Mouse (Mus musculus): ENCODE data around the gene Ndufa11.
A peak's percentile ranks its signal among the peaks of the same experiment; 100 is the strongest.

The Ndufa11 gene

GRCm38 (mm10) chr17:56717363-56718058, at the start of gene Ndufa11, which contains the start of gene Vmac:
TSS of gene Ndufa11 (plus strand) at chr17:56717767.
TSS of gene Vmac (minus strand) at chr17:56718022.
- DNase-seq: peak; percentile 91

DNA sequence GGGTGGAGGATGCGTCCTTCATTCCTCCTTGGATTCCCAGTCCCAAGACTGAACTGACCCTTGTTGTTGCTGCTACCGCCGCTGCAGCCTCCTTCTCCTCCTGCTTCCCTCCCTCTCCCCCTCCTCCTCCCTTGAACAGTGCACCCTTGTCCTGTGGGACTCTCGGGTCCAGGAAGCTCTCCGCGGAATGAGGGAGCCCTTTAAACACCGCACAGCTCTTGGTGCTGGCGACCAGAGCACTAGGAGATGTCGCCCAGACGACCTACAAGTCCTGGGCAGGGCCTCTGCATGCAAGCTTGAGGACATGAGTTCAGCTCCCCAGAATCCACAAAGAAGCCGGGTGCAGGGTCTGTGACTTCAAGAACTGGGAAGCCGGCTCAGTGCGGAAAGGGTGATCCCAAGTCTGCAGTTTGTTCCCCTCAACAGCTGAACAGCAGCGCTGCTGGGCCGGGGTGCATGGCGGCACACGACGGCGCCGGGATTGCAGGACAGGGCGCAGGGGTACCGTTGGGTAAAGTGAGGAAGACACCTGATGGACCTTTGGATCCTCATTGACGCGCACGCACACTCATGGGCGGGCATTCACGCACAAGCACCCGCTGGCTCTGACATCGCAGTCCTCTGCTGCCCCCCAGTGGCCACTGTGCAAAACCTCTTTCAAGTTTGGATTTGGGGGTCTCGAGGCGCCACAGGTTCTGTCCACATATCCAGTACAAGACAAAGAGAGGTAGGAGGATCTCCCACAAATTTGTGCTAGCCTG, 49.0 kb upstream of the Ndufa11 start:
- peak; percentile 88 for DNase-seq

DNA sequence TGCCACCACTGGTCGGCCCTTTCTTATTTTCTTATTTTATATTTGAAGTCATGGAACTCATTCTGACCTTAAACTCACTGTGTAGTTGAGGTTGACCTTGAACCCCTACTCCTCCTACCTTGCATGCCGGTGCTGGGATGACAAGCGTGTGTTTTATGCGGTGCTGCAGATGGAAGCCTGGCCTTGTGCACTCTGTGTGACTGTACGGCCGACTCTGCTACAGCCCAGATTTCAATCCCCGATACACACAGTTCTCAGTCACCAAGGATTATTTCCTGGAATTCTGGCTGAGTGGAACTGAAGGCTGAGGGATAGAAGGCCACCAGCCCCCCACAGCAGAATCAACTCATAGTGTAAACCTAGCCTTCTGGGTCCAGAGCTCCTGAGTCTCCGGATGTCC, 47.8 kb upstream of the Ndufa11 start:
- DNase-seq: no peak

GRCm38 (mm10) chr17:56672941-56673646, 44.5 kb upstream of the Ndufa11 start, which contains the start of gene Ranbp3:
TSS of gene Ranbp3 (plus strand) at chr17:56673294.
- DNase-seq: peak; percentile 99

- peak; percentile 56 for DNase-seq
Observed at GRCm38 (mm10) chr17:56673647-56674416, 43.7 kb upstream of the Ndufa11 start.

DNA sequence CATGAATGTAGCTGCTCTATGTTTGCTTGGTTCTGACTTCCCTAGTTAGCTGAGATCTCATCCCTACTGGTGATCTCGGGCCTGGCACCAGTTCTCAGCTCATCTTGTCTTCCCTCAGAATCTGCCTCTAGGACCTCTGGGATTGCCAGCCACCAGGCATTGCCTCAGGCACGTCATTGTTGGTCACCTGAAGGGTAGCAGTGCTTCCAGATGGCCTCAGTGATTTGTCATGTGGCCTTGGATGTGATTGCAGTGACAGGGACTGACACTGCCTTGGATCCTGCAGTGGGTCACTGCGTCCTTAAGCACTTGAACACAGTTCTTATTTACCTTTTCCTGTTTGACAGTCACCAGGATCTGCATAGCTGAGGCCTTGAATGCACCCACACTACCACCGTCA, 35.8 kb upstream of the Ndufa11 start:
- DNase-seq: no peak

GRCm38 (mm10) chr17:56682880-56683279, 34.7 kb upstream of the Ndufa11 start:
- DNase-seq: no peak

- no peak for DNase-seq
Observed at GRCm38 (mm10) chr17:56683546-56684140, 33.9 kb upstream of the Ndufa11 start.

- no peak for DNase-seq
Observed at GRCm38 (mm10) chr17:56684649-56685048, 32.9 kb upstream of the Ndufa11 start.

DNA sequence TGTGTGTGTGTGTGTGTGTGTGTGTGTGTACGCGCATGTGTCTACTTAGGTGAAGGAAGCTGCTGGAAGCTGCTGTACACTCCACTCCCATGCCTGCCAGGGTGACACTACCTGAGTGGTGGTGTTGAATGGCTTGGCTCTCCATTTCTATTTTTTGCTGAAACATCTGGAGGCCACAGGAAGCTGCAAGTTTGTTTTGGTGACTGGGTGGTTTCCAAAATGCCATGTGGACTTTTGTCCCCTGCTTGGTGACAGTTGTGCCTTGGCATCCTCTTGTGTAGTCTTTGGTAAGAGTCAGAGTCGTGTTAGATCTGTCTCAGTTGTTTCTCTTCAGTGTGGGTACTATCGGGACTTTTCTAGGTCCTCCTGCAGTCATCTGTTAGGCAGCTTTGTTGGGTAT, 30.8 kb upstream of the Ndufa11 start:
- no peak for DNase-seq

DNA sequence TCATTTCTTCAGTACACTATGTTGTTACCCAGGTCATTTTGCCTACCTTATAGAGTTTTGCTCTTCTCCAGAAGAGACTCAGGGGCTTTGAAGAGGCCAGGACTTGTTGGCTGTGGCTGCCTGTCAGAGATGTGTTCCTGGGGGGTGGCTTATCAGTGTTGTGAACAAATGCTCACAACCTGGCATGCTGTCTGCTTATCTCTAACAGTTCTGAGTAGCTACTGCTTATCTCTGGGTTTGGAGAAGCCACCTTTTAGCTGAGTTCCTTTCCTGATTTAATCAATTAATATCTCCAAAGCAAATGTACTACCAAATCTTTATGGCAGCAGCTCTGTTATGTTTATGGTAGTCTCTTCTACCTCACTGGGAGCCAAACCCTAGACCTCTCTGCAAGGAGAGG, 29.5 kb upstream of the Ndufa11 start:
- DNase-seq: no peak

DNA sequence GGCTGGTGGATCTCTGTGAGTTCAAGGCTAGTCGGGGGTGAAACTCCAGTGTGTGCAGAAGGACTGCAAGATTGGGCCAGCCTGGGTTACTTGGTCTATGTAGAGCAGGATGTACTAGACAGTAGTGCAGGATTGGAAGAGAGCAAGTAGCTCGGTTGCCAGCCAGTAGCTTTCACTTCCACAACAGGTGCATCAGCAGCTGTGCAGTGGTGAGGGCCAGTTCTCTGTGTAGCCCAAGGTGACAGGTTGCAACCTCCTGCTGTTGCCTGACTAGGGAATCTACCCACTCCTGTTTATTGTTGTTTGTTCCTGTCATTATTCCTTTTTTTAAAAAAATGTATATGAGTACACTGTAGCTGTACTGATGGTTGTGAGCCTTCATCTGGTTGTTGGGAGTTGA, 28.9 kb upstream of the Ndufa11 start:
- DNase-seq: no peak

- no peak for DNase-seq
Observed at GRCm38 (mm10) chr17:56693395-56693794, 24.2 kb upstream of the Ndufa11 start.

GRCm38 (mm10) chr17:56693851-56694310, 23.7 kb upstream of the Ndufa11 start:
- peak; percentile 84 for DNase-seq

GRCm38 (mm10) chr17:56700451-56700850, 17.1 kb upstream of the Ndufa11 start:
- DNase-seq: no peak

- DNase-seq: no peak
Observed at GRCm38 (mm10) chr17:56703038-56703437, 14.5 kb upstream of the Ndufa11 start.

DNA sequence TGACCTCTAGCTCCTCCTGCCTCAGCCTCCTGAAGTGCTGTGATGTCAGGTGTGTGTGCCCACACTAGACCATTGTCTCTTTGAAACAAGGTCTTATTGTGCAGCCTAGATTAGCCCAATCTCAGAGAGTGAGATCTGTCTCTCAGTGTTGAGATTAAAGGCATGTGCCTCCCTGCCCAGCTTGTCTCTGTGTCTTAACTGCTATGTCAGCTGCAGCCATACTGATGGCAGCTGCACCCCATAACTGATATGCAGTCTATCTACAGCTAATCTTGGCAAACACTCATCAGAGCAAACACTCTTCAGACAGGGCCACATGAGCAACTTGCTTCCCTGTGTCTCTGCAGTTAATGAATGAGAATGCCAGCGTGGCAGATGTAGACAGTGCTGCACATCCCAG, 11.1 kb upstream of the Ndufa11 start:
- no peak for DNase-seq

GRCm38 (mm10) chr17:56708692-56709091, 8.9 kb upstream of the Ndufa11 start:
- no peak for DNase-seq

DNA sequence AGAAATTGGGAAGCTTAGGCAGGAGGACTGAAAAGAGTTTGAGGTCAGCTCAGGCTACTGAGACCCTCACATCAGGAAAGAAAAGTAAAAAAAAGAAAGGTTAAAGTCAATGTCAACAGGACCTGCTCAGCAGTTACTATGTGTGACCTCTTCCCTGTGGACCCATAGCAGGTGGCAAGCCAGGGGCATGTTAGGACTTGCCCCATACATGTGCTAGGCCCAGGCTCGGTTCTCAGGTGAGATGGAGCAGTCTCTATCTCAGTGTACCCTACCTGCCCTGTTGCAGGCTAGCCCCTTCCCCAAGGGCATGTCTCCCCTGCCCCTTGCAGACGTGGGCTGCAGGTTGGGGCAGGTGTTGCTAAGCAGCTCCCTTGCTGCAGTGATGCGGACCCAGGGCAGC, 7.9 kb upstream of the Ndufa11 start:
- no peak for DNase-seq

DNA sequence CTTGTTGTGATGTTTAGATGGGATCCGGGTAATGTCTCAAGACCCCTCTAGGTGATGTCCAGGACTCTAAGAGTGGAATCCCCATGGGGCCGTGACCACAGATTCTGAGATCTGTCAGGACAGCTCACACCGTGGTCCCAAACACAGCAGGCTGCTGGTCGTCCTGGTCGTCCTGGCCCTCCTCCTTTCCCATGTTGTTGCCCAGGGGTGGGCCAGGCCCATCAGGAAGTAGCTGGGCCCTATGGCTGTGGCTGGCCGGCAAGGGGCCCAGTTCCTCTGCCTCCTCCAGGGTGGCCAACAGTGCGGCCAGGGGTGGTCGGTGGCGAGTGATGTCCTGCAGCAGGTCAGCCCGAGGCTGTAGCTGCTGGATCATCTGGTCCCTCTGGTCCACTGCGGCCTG, 2.2 kb upstream of the Ndufa11 start:
- DNase-seq: peak; percentile 42

DNA sequence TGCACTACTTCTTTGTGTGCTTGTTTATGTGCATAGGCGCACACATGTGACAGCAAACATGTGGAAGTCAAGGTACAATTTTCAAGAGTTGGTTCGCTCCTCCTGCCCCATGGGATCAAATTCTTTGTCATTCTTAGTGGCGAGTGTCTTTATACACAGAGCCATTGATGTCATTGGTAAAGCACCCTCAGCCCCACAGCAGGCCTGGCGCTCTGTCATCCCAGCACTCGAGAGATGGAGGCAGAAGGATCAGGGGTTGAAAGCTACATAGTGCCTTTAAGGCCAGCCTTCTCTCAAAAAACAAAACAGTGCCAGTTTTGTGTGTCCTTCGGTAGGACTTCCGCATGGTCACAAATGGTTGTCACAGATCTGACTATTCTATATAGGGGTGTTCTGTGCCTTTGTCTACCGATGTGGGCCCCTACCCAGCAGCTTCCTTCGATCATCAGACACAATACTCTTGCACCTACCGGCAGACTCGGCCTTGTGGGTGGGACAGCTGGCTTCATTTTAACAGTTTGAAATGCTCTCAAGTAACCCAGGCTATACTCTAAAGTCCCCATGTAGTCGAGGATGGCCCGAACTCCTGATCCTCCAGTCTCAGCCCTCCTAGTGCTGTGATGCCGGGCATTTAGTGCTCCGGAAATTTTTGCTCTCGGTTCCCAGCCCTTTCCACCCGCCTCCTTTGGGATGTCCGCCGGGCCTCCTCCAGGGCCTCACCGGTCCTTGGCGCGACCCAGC, 1.5 kb upstream of the Ndufa11 start:
- DNase-seq: no peak

Data from cerebellum, adult 8-10 months (tissue).